Mouse (Mus musculus) midbrain, embryonic 15.5 days (tissue): ENCODE measurements around the gene Spin1. TPM values are rescaled to one million over a fixed set of nuclear protein-coding genes. Genes with fewer than 3 reads are reported as not detected.

Experiments
- ATAC-seq: fragments of 200-750 bp; cut with Nextera tagmentation; replicated peaks from 2 replicates; pipeline ENCODE4 v1.8.0; 2017; ENCODE audit warnings: moderate TSS enrichment
- H3K27ac ChIP-seq: fragments of 300-500 bp; sonication (generic); 2 replicates; pipeline ENCODE4 v1.5.1; 2015; ENCODE audit warnings: mild to moderate bottlenecking, inconsistent platforms
- H3K27me3 ChIP-seq: fragments of 300-500 bp; sonication (generic); replicated peaks from 2 replicates; pipeline ENCODE4 v1.6.1; 2015; ENCODE audit warnings: inconsistent platforms
- H3K36me3 ChIP-seq: fragments of 300-500 bp; sonication (generic); replicated peaks from 2 replicates; pipeline ENCODE4 v1.6.1; 2015; ENCODE audit warnings: inconsistent platforms
- H3K4me1 ChIP-seq: fragments of 300-500 bp; sonication (generic); 2 replicates; pipeline ENCODE4 v1.6.1; 2015; ENCODE audit warnings: inconsistent platforms
- H3K4me2 ChIP-seq: fragments of 300-500 bp; sonication (generic); 2 replicates; pipeline ENCODE4 v1.6.1; 2015; ENCODE audit warnings: inconsistent platforms, mild to moderate bottlenecking, moderate library complexity
- H3K4me3 ChIP-seq: fragments of 300-500 bp; sonication (generic); 2 replicates; pipeline ENCODE4 v1.5.1; 2015; ENCODE audit warnings: mild to moderate bottlenecking, inconsistent platforms
- H3K9ac ChIP-seq: fragments of 300-500 bp; sonication (generic); 2 replicates; pipeline ENCODE4 v1.6.1; 2015; ENCODE audit warnings: mild to moderate bottlenecking, inconsistent platforms
- H3K9me3 ChIP-seq: fragments of 300-500 bp; sonication (generic); 2 replicates; pipeline ENCODE4 v1.6.1; 2016; ENCODE audit warnings: inconsistent platforms
- WGBS: fragments of 180-500 bp; shearing (Covaris S2); methylation state at CpG from one replicate; pipeline ENCODE4 v1.1.7; 2015; ENCODE audit warnings: mixed read lengths; 5-methylcytosine and 5-hydroxymethylcytosine counted together
- polyA plus RNA-seq: library from polyadenylated mRNA; unstranded; fragments of >200 nt; fragmentation: Nextera tagmentation; extraction: Ambion mirVana; gene quantifications from 2 replicates; pipeline ENCODE4 v1.2.1, GENCODE M21; 2015

Spin1 gene
- polyA plus RNA-seq, 1 experiment from 2014 or later = 176 TPM

DNA sequence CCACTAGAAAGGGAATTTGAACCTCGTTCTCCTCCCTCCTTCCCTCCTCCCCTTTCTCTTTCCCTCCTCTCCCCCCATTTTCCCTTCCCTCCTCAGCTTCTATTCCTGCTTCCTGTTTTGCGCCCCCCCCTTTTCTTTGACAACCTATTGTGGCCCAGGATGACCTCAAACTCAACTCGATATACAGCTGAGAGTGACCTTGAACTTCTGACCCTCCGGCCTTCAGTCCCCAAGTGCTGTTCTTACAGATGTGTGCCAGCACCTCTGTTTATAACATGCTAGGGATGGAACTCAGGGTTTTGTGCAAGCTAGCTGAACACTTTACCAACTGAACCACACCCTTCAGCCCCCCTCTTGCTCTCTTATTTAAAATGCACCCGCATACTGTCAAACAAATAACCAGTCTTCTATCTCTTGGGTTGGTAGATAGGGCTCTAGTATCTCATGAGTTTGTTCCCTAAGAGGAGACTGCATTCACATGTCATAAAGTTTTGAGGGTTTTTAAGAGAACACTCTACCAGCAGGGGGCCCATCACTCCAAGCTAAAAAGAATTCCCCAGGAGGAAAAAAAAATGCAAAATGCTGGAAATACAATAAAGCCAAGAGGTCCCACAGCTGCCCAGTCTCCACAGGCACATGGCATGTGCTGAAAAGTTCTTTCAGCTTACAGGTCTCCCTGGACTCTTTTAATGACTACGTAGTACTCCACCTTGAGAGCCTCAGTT lies 90.9 kb downstream of the Spin1 start:
- 92% methylated on average over 6 of the region's 6 CpGs for WGBS
- no peak for ATAC-seq

DNA sequence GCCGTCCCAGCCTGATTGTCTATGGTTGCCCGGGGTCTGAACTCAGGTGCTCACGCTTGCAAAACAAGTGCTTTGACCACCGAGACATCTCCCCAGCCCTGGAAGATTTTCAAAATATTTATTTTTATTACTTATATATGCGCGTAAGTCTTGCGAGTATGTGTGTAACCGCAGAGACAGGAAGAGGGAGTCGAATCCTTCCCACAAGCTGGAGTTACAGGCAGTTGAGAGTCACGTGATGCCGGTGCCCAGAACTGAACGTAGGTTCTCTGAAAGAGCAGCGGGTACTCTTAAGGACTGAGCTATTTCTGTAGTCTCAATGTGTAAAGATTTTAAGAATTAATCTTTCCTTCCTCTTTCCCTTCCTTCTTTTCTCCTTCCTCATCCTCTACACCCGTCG lies 93.2 kb downstream of the Spin1 start:
- Histone ChIP-seq H3K4me1 (no peaks in the 10 kb centered on the region), H3K27me3 (no peaks in the 10 kb centered on the region), H3K4me3 (no peak overlapping the region), H3K9ac (no peak overlapping the region), H3K9me3 (no peaks in the 10 kb centered on the region), H3K36me3 (no peaks in the 10 kb centered on the region), H3K4me2 (no peak overlapping the region), H3K27ac (no peak overlapping the region)
- ATAC-seq = no peak
- 90% methylated on average over 15 of the region's 15 CpGs for WGBS

More for the DNA sequence above, 90.9 kb downstream of the Spin1 start:
- H3K4me2 ChIP-seq = no peak overlapping the region
- H3K9me3 ChIP-seq = no peaks in the 10 kb centered on the region
- no peak overlapping the region for H3K9ac ChIP-seq
- no peak overlapping the region for H3K4me3 ChIP-seq
- no peaks in the 10 kb centered on the region for H3K27me3 ChIP-seq
- no peaks in the 10 kb centered on the region for H3K4me1 ChIP-seq
- no peak overlapping the region for H3K27ac ChIP-seq
- no peaks in the 10 kb centered on the region for H3K36me3 ChIP-seq

DNA sequence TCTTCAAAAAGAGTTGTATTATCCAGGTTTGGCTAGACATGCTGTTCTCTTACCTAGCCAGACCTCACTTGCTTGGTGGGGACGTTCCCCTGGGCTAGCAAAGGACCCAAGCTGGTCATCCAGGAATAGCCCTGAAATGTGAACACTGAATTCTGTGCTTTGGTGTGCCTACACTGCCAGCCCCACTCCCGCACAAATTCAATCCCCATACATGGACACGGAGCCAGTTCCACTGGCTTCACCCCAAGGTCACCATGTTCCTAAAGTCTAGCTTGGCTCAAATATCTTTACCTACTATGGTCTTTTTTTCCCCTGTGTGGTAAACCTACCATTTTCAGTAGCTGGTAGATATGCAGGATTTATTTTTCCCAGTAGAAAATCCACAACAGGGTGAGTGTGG lies 97.0 kb downstream of the Spin1 start:
- Histone ChIP-seq H3K4me3 (no peak overlapping the region), H3K9me3 (no peaks in the 10 kb centered on the region), H3K4me2 (no peak overlapping the region), H3K4me1 (no peaks in the 10 kb centered on the region), H3K27ac (no peak overlapping the region), H3K36me3 (no peaks in the 10 kb centered on the region), H3K27me3 (no peaks in the 10 kb centered on the region), H3K9ac (no peak overlapping the region)
- 89% methylated on average over 3 of the region's 3 CpGs for WGBS
- ATAC-seq = no peak

- 79% methylated on average over 5 of the region's 5 CpGs for WGBS
- Histone ChIP-seq H3K27ac (no peak overlapping the region), H3K4me2 (no peak overlapping the region), H3K4me3 (no peak overlapping the region), H3K9me3 (no peaks in the 10 kb centered on the region), H3K9ac (no peak overlapping the region), H3K4me1 (no peaks in the 10 kb centered on the region), H3K27me3 (no peaks in the 10 kb centered on the region), H3K36me3 (no peaks in the 10 kb centered on the region)
- no peak for ATAC-seq
Observed at GRCm38 (mm10) chr13:51198186-51198585, 97.5 kb downstream of the Spin1 start.

Other genes starting within 250 kb of the Spin1 start
- 2.0 and 2.7 TPM in 2 replicates for gene Nxnl2, start 70.1 kb downstream of the Spin1 start, polyA plus RNA-seq